Mouse (Mus musculus): ENCODE results near the gene Aig1.

DNA sequence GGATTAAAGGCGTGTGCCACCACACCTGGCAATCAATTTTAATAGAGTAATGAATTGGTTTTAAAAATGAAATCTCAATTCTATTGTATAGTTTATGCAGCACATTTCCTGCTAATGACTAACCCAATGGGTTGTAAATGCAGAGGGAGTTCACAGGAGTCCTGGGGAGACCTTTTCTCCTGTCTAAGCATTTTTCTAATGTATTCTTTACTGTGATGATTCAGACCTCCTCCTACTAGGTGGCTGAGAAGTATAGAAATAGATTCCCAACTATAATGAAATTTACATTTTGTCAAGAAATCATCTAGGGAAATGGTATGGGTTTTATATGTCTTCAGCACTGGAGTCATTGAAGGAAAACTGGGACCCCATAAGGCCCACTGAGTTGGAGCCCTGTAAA lies 114.1 kb downstream of the Aig1 start:
- TF ChIP-seq FLI1 (IDR thresholded peaks at IDR 0.05; ENCODE audit: low read length) (no peak), GATA1 (IDR thresholded peaks at IDR 0.05; ENCODE audit: borderline replicate concordance, low read length) (no peak)
